Mouse (Mus musculus) megakaryocyte, embryonic 14.5 days (primary cell): ENCODE measurements around the gene Dlg1. TPM values are rescaled to one million over a fixed set of nuclear protein-coding genes. Genes with fewer than 3 reads are reported as not detected.

Experiments used
- H3K27me3 ChIP-seq: replicated peaks from 2 replicates; pipeline ENCODE3; 2012; ENCODE audit warnings: inconsistent platforms
- H3K36me3 ChIP-seq: replicated peaks from 2 replicates; pipeline ENCODE3; 2012; ENCODE audit warnings: low read length, inconsistent platforms, mixed read lengths
- H3K4me1 ChIP-seq: 2 replicates; pipeline ENCODE4 v1.6.1; 2012; ENCODE audit warnings: inconsistent platforms
- H3K4me3 ChIP-seq: replicated peaks from 2 replicates; pipeline ENCODE3; 2012; ENCODE audit warnings: moderate library complexity, mild to moderate bottlenecking, inconsistent platforms
- H3K9me3 ChIP-seq: 2 replicates; pipeline ENCODE4 v1.6.1; 2012; ENCODE audit warnings: inconsistent platforms
- FLI1 ChIP-seq: IDR thresholded peaks from 2 replicates; pipeline ENCODE4 v1.6.1; 2012; ENCODE audit warnings: low read length, inconsistent platforms, mixed read lengths
- GATA1 ChIP-seq: IDR thresholded peaks from 3 replicates; pipeline ENCODE4 v1.6.1; 2012; ENCODE audit warnings: mixed read lengths, low read length, inconsistent platforms, borderline replicate concordance
- polyA plus RNA-seq: library from polyadenylated mRNA; stranded (reverse); fragments of >175 nt; gene quantifications from 2 replicates; pipeline ENCODE4 v1.2.3, GENCODE M21; 2012; ENCODE audit warnings: low replicate concordance; ENCODE audit not compliant: insufficient read depth

Gene Dlg1
- polyA plus RNA-seq, 1 experiment, result 2.1 TPM

DNA sequence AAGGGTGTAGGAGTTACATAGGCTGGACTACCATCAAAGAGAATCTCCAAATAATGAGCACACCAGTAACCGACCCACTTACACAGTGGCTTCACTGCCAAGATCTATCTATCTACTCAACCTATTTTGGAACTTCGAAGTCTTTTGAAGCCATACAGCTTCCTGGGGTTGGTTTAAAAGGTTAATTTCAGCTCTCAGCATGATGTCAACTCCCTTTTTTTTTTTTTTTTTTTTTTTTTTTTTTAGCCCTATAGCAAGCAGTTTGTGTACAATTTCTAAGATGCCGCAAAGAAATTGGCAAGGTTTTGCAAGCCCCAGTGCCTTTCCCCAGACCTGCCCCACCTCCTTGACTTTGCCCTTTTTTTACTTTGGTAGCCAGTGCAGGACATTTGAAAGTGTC lies 202.0 kb downstream of the Dlg1 start:
- Histone ChIP-seq H3K9me3 (peaks cover 9% of the 10 kb centered on the region), H3K27me3 (no peaks in the 10 kb centered on the region), H3K4me3 (no peak overlapping the region), H3K36me3 (peaks cover 86% of the 10 kb centered on the region), H3K4me1 (peaks cover 16% of the 10 kb centered on the region)
- TF ChIP-seq FLI1, result no peak
- no peak for TF ChIP-seq GATA1

DNA sequence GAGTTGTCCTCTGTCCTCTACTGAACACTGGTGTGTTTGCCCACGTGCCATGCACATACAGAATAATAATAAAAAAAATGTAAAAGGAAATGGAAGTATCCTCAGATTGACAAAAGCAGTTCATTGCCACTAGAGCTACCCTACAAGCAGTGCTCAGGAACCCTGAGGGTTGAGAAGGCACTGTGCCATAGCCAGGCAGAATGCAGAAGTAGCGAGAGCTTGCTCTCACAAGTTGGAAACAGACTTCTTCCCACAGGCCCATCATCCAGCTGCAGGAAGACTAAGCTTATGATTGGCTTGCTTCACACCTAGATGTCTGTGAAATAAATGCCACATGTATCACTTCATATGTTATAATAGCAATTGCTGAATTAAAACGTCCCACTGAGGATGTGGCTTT lies 203.7 kb downstream of the Dlg1 start:
- Histone ChIP-seq H3K4me3 (no peak overlapping the region), H3K4me1 (peaks cover 16% of the 10 kb centered on the region), H3K36me3 (peaks cover 89% of the 10 kb centered on the region), H3K9me3 (no peaks in the 10 kb centered on the region), H3K27me3 (no peaks in the 10 kb centered on the region)
- no peak for TF ChIP-seq GATA1
- TF ChIP-seq FLI1, result no peak

DNA sequence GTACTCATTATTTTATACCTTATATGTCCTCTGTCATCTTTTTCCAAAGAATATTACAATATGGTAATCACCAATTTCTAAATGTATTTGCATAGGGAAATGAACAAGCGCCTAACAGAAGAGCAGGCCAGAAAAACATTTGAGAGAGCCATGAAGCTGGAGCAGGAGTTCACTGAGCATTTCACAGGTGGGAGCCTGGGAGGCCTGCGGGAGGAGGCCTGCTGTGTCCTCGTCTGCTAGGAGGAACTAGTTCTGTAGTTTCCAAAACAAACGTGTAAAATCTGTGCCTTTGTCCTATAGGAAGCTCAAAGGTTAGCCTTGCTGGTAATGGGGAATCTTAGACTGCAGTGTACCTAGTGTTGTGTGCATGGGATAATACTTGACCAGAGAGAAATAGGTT lies 204.5 kb downstream of the Dlg1 start:
- Histone ChIP-seq H3K27me3 (no peaks in the 10 kb centered on the region), H3K4me1 (peaks cover 16% of the 10 kb centered on the region), H3K4me3 (no peak overlapping the region), H3K36me3 (peaks cover 90% of the 10 kb centered on the region), H3K9me3 (no peaks in the 10 kb centered on the region)
- TF ChIP-seq FLI1 (no peak), GATA1 (no peak)

DNA sequence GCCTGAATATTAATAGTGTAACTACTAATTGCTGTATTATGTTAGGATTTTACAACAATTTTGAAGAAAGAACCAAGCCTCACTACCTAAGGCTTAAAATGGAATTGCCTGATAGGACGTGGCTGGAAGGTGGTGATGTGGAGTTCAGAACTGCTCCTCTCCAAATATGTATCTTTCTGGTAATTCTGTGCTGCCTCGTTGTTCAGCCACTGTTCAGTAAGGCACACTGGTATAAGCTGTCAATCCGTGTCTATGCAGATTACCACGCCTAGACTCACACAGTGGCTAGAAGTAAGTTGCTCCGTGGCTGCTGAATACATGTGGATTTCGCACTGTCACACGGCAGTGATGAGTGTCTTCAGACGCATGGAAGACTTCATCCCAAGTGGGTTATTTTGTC lies 210.5 kb downstream of the Dlg1 start:
- H3K36me3 ChIP-seq, result peaks cover 54% of the 10 kb centered on the region
- no peak for TF ChIP-seq FLI1
- TF ChIP-seq GATA1, result no peak

DNA sequence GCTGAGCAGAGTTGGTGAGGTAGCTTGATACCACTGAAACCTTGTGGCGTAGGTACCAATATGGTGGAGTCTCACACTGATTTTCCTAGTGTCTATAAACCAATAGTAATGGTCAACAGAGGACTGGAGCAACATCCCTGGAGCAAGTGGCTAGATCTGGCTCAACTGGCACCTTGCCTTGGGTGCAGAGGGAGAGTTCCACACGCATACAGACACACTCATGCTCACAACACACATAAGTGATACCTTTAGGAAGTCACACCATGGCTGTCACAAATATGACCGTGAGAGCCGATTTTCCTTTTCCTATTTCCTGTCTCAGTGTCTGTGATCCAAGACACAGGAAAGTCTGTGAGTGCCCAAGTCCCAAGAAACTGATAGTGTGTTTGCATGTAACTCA lies 212.1 kb downstream of the Dlg1 start:
- Histone ChIP-seq H3K36me3 (peaks cover 40% of the 10 kb centered on the region), H3K27me3 (peaks cover 23% of the 10 kb centered on the region), H3K4me1 (peaks cover 11% of the 10 kb centered on the region; the same call in 1 of the 2 replicates), H3K9me3 (no peaks in the 10 kb centered on the region), H3K4me3 (no peak overlapping the region)
- TF ChIP-seq GATA1 (no peak), FLI1 (no peak)

More for the DNA sequence above, 210.5 kb downstream of the Dlg1 start:
- H3K4me3 ChIP-seq, result no peak overlapping the region
- no peaks in the 10 kb centered on the region for H3K9me3 ChIP-seq
- peaks cover 7% of the 10 kb centered on the region for H3K4me1 ChIP-seq
- H3K27me3 ChIP-seq, result peaks cover 6% of the 10 kb centered on the region

DNA sequence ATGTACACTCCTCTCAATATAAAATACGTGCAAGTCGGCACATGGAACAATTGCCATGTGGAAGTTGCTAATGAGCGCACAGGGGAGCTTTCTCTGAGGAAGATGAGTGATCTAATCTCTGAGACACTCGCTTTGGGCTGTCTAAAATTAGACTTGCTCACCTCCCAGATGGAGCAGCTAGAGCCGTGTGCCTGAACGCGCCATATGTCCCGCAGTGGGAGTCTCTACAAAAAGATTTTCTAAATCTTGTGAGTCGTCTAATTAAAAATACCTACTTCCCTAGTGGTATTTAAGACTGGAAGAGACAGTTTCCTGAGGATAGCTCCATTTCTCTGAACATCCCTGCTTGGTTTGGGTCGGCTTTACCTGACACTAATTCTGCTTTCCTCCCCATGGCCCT lies 213.1 kb downstream of the Dlg1 start:
- no peak for TF ChIP-seq FLI1
- TF ChIP-seq GATA1, result no peak
- Histone ChIP-seq H3K36me3 (peaks cover 30% of the 10 kb centered on the region), H3K27me3 (peaks cover 32% of the 10 kb centered on the region), H3K9me3 (no peaks in the 10 kb centered on the region), H3K4me3 (no peak overlapping the region), H3K4me1 (peaks cover 12% of the 10 kb centered on the region; the same call in 1 of the 2 replicates)

DNA sequence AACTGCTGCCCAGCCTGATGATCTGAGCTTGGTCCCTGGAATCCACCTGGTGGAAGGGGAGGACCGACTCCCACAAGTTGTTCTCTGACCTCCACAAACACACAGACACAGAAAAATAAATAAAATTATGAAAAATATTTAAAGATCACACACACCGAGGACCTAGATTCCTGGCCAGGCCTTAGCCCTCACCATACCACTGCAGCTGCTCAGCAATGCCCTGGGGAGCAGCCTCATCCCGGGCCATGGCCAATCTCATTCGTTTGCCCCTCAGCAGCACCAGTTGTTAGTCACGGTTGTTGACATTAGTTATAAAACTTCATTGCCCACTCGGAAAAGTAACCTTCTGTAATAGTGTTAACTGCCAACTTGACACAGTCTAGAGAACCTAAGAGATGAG lies 214.8 kb downstream of the Dlg1 start:
- Histone ChIP-seq H3K9me3 (no peaks in the 10 kb centered on the region), H3K36me3 (peaks cover 17% of the 10 kb centered on the region), H3K4me1 (peaks cover 16% of the 10 kb centered on the region; the same call in 1 of the 2 replicates), H3K4me3 (no peak overlapping the region), H3K27me3 (peaks cover 49% of the 10 kb centered on the region)
- TF ChIP-seq FLI1, result no peak

DNA sequence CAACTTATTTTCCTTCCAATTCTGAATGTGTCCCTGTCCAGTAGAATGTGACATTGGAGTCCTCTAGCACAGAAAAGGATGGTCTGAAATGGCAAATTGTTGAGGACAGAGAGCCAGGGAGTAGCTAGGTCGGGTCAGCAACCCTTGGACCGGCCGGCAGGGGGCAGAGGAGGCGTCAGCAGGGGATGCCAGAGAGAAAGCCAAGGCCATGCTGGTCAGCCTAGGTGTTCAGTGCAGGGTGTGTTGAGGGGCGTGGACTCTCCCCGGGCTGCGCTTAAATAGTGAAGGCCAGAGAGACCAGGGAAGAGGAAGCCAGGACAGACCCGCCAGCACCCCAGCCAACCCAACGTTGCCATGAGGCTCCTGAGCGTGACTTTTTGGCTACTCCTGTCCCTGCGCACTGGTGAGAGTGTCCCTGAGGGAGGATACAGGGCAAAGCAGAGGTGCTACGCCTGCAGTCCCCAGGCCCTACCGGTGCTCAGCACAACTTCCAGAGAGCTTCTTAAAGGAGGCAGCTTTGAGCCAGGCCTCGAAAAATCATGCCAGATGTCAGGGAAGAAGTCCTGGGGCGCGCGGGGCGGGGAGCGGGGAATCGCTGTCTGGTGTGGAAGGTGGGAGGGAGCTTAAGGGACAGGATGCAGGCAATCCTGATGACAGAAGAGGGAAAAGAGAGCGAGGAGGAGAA lies 215.5 kb downstream of the Dlg1 start, which contains the start of gene Meltf:
Meltf (plus strand) TSS at position 238 of the 685 bp plus-strand sequence.
- no peak for TF ChIP-seq GATA1
- peaks cover 56% of the 10 kb centered on the region for H3K27me3 ChIP-seq
- peaks cover 23% of the 10 kb centered on the region for H3K4me1 ChIP-seq
- H3K9me3 ChIP-seq, result no peaks in the 10 kb centered on the region
- peaks cover 12% of the 10 kb centered on the region for H3K36me3 ChIP-seq
- H3K4me3 ChIP-seq, result no peak within 1 kb of the TSS

DNA sequence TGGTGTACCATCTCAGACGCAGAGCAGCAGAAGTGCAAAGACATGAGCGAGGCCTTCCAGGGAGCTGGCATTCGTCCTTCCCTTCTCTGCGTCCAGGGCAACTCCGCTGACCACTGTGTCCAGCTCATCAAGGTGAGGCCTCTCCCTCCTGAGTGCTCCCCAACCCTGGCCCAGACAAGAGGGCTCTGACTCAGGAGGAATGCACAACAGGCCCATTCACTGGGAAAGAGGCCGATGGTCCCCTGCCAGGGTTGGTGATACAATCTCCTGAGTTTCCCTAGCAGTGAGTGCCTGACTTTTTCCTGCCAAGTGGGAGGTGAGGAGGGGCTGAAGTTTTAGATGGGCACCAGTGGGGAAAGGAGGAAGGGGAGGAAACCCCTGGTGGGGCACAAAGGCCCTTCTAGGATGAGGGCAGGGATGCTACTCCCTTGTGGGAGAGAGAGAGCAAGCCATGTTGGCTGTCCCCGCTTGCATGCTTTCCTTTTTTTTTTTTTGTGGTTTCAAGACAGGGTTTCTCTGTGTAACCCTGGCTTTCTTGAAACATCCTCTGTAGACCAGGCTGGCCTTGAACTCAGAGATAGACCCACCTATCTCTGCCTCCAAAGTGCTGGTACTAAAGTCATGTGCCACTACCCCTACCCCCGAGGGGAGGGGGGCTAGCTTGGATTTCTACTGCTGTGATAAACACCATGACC lies 217.1 kb downstream of the Dlg1 start:
- TF ChIP-seq GATA1 (no peak), FLI1 (no peak)
- H3K27me3 ChIP-seq, result peaks cover 67% of the 10 kb centered on the region
- H3K9me3 ChIP-seq, result no peaks in the 10 kb centered on the region
- H3K36me3 ChIP-seq, result no peaks in the 10 kb centered on the region
- peaks cover 26% of the 10 kb centered on the region for H3K4me1 ChIP-seq
- H3K4me3 ChIP-seq, result peak overlapping the region; percentile 5

DNA sequence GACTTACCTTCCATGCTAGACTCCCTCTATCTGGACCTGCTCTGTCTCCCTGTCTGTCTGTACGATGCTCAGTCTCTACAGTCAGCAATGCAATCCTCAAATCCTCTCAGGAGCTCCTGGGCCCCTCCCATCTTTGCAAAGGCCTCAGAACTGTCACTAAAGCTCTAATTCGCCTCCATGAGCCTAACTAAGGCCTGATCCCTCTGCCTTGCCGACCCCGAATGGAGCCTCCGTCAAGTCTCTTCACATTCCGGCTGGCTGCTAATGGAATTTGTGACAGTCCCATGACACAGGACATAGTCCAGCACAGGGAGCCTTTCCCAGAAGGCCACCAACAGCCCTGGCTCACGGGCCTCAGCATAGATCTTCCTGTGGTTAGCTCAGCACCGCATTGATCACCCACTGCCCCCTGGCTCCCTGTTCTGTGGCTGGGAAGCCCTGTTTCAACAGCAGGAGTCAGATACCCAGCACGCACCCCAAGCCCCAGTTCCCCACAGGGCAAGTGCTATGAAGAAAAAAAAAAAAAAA lies 219.2 kb downstream of the Dlg1 start:
- TF ChIP-seq FLI1, result no peak
- TF ChIP-seq GATA1, result no peak
- Histone ChIP-seq H3K4me3 (no peak overlapping the region), H3K9me3 (no peaks in the 10 kb centered on the region), H3K4me1 (peaks cover 26% of the 10 kb centered on the region), H3K36me3 (no peaks in the 10 kb centered on the region), H3K27me3 (peaks cover 81% of the 10 kb centered on the region)
